Mouse (Mus musculus): ENCODE results near the gene Pim1. TPM values are rescaled to one million over a fixed set of nuclear protein-coding genes. Genes with fewer than 3 reads are reported as not detected.

Gene Pim1
- polyA plus RNA-seq, 1 experiment from 2014 or later, result 15.7 TPM

GRCm38 (mm10) chr17:29488978-29489970, 1.3 kb upstream of the Pim1 start:
- ATAC-seq (peak; percentile 4; the same call in 1 of the 2 replicates), DNase-seq (ENCODE audit: low spot score) (peak; percentile 69)
- 8% methylated on average over 30 of the region's 30 CpGs for WGBS
- Histone ChIP-seq H3K27ac (ENCODE audit: low read depth, low read length) (peak overlapping the region; percentile 95), H3K4me2 (ENCODE audit: low read length) (peak overlapping the region; percentile 67), H3K9me3 (replicated peaks; ENCODE audit: control insufficient read depth, low read length) (no peaks in the 10 kb centered on the region), H3K4me1 (ENCODE audit: control insufficient read depth, insufficient read depth, low read length) (peaks cover 11% of the 10 kb centered on the region), H3K36me3 (ENCODE audit: control insufficient read depth, insufficient read depth, low read length) (peaks cover 8% of the 10 kb centered on the region), H3K9ac (ENCODE audit: low read length) (peak overlapping the region; percentile 89), H3K27me3 (replicated peaks; ENCODE audit: control insufficient read depth, insufficient read depth, low read length) (no peaks in the 10 kb centered on the region), H3K4me3 (ENCODE audit: low read depth, low read length) (peak overlapping the region; percentile 87)

DNA sequence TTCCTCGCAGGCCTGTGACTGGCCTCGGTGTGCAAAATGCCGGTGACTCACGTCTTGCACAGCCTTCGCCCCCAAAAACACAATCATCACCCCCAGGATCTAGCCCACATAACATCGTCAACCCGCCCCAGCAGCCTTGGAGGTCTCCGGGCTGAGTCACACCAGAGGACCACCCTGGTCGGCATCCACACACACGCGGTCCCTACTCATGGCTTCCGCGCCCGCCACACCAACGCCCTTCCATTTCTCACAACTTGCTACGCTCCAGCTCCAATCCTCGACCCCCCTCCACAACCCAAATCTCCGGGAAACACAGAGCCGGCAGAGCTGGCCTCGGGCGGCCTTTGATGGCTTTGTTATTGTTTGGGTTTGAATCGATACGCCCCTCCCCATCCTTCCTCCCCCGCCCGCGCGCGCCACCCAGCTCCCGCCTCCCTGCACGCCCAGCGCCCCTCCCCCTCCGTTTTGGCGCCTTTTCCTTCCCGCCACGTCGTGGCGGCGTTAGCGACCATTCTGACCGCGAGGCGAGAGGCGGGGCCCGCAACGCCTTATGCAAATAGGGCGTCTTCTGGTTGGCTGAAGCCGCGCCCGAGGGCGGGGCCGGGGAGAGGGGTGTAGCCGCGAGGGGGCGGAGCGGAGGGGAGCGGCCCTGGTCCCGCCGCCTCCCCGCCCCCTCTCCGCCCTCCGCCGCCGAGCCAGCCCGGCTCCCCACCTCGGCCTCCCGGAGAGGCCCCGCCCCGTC, 411 bp upstream of the Pim1 start:
- ATAC-seq, result peak; percentile 92
- DNase-seq (ENCODE audit: low spot score), result peak; percentile 100
- peak overlapping the region; percentile 87 for H3K4me3 ChIP-seq (ENCODE audit: low read depth, low read length)
- H3K27ac ChIP-seq (ENCODE audit: low read depth, low read length), result peak overlapping the region; percentile 95
- peak overlapping the region; percentile 89 for H3K9ac ChIP-seq (ENCODE audit: low read length)
- peaks cover 14% of the 10 kb centered on the region for H3K36me3 ChIP-seq (ENCODE audit: control insufficient read depth, insufficient read depth, low read length)
- H3K4me1 ChIP-seq (ENCODE audit: control insufficient read depth, insufficient read depth, low read length), result peaks cover 11% of the 10 kb centered on the region
- peak overlapping the region; percentile 67 for H3K4me2 ChIP-seq (ENCODE audit: low read length)
- H3K9me3 ChIP-seq (replicated peaks; ENCODE audit: control insufficient read depth, low read length), result no peaks in the 10 kb centered on the region
- WGBS, result under 1% methylated on average over 53 of the region's 68 CpGs
- H3K27me3 ChIP-seq (replicated peaks; ENCODE audit: control insufficient read depth, insufficient read depth, low read length), result no peaks in the 10 kb centered on the region

GRCm38 (mm10) chr17:29491591-29492268, 1.2 kb downstream of the Pim1 start:
- peak overlapping the region; percentile 67 for H3K4me2 ChIP-seq (ENCODE audit: low read length)
- H3K36me3 ChIP-seq (ENCODE audit: control insufficient read depth, insufficient read depth, low read length), result peaks cover 14% of the 10 kb centered on the region
- ATAC-seq, result no peak
- peak overlapping the region; percentile 87 for H3K4me3 ChIP-seq (ENCODE audit: low read depth, low read length)
- no peaks in the 10 kb centered on the region for H3K27me3 ChIP-seq (replicated peaks; ENCODE audit: control insufficient read depth, insufficient read depth, low read length)
- H3K4me1 ChIP-seq (ENCODE audit: control insufficient read depth, insufficient read depth, low read length), result peaks cover 11% of the 10 kb centered on the region
- DNase-seq (ENCODE audit: low spot score), result peak; percentile 38
- 0 out of 2 replicates have a peak overlapping the region, but pooled peaks have one; percentile 89 for H3K27ac ChIP-seq (ENCODE audit: low read depth, low read length)
- WGBS, result under 1% methylated on average over 48 of the region's 48 CpGs
- H3K9ac ChIP-seq (ENCODE audit: low read length), result peak overlapping the region; percentile 84
- H3K9me3 ChIP-seq (replicated peaks; ENCODE audit: control insufficient read depth, low read length), result no peaks in the 10 kb centered on the region

DNA sequence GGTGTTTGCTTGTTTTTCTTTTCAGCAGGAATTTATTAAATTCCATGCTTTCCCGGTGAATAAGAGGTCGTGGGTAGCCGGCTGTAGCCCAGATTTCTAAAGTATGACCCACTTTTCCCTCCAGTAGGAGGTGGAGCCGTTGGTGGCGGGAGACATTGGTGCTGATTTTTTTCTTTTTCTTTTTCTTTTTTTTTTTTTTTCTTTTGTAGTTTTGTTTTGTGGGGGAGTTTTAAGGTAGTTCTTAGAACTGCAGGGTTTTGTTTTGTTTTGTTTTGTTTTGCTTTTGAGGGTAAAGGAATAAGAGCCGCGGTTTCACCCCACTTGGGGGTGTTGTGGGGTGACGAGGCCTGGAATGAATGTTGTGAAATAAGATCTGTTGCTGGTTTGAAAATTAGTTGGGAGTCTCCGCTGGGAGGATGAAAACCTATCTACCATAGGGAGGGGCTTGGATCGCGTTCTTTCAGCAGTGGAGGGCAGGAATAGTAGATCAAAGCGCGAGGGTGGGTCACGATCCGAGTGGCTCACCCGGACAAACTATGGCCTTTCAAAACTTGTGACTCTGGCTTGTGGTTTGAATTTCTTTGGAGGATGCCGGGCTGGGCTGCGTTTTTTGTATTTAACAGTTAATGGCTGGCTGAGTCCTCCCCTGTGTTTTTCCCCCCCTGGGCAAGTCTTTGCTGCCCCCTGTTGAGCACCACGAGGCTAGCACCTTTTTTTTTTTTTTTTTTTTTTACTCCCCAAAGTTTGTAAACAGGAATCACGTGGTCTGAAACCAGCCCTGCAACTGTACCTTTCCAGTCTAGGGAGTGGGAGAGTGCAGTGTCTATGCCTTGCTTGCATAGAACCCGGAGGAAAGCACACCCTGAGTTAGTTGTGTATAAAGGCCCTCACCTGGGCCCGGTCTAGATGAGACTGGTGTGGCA, 2.0 kb downstream of the Pim1 start:
- H3K9me3 ChIP-seq (replicated peaks; ENCODE audit: control insufficient read depth, low read length), result no peaks in the 10 kb centered on the region
- 0 out of 2 replicates have a peak overlapping the region, but pooled peaks have one; percentile 17 for H3K27ac ChIP-seq (ENCODE audit: low read depth, low read length)
- WGBS, result 2% methylated on average over 22 of the region's 22 CpGs
- H3K27me3 ChIP-seq (replicated peaks; ENCODE audit: control insufficient read depth, insufficient read depth, low read length), result no peaks in the 10 kb centered on the region
- ATAC-seq, result no peak
- H3K9ac ChIP-seq (ENCODE audit: low read length), result peak overlapping the region; percentile 84
- peak overlapping the region; percentile 87 for H3K4me3 ChIP-seq (ENCODE audit: low read depth, low read length)
- peak overlapping the region; percentile 67 for H3K4me2 ChIP-seq (ENCODE audit: low read length)
- peaks cover 11% of the 10 kb centered on the region for H3K4me1 ChIP-seq (ENCODE audit: control insufficient read depth, insufficient read depth, low read length)
- peak; percentile 76 for DNase-seq (ENCODE audit: low spot score)
- H3K36me3 ChIP-seq (ENCODE audit: control insufficient read depth, insufficient read depth, low read length), result peaks cover 14% of the 10 kb centered on the region

DNA sequence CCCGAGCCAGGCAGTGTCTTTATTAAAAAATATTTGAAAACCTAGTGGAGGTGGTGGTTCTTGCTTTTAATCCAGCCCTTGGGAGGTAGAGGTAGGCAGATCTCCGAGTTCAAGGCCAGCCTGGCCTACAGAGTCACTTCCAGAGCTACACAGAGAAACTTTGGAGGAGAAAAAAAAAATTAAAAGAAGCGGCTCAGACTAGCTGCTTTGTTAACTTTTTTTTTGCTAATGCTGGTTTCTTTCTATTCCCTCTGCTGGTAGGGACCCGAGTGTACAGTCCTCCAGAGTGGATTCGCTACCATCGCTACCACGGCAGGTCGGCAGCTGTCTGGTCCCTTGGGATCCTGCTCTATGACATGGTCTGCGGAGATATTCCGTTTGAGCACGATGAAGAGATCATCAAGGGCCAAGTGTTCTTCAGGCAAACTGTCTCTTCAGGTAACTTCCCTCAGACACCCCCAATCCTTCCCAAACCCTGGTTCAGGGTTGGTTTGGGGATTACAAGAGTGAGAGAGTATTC, 3.0 kb downstream of the Pim1 start:
- ATAC-seq (no peak), DNase-seq (ENCODE audit: low spot score) (no peak)
- no peaks in the 10 kb centered on the region for H3K27me3 ChIP-seq (replicated peaks; ENCODE audit: control insufficient read depth, insufficient read depth, low read length)
- peaks cover 10% of the 10 kb centered on the region for H3K4me1 ChIP-seq (ENCODE audit: control insufficient read depth, insufficient read depth, low read length)
- 84% methylated on average over 11 of the region's 11 CpGs for WGBS
- no peaks in the 10 kb centered on the region for H3K9me3 ChIP-seq (replicated peaks; ENCODE audit: control insufficient read depth, low read length)
- no peak overlapping the region for H3K4me3 ChIP-seq (ENCODE audit: low read depth, low read length)
- peaks cover 14% of the 10 kb centered on the region for H3K36me3 ChIP-seq (ENCODE audit: control insufficient read depth, insufficient read depth, low read length)
- peak overlapping the region; percentile 67 for H3K4me2 ChIP-seq (ENCODE audit: low read length)
- H3K27ac ChIP-seq (ENCODE audit: low read depth, low read length), result no peak overlapping the region
- 0 out of 2 replicates have a peak overlapping the region, but pooled peaks have one; percentile 13 for H3K9ac ChIP-seq (ENCODE audit: low read length)

GRCm38 (mm10) chr17:29494062-29494731, 3.6 kb downstream of the Pim1 start:
- ATAC-seq (no peak), DNase-seq (ENCODE audit: low spot score) (no peak)
- Histone ChIP-seq H3K27ac (ENCODE audit: low read depth, low read length) (no peak overlapping the region), H3K4me1 (ENCODE audit: control insufficient read depth, insufficient read depth, low read length) (peaks cover 3% of the 10 kb centered on the region), H3K36me3 (ENCODE audit: control insufficient read depth, insufficient read depth, low read length) (peaks cover 14% of the 10 kb centered on the region), H3K9ac (ENCODE audit: low read length) (no peak overlapping the region), H3K9me3 (replicated peaks; ENCODE audit: control insufficient read depth, low read length) (no peaks in the 10 kb centered on the region), H3K4me3 (ENCODE audit: low read depth, low read length) (no peak overlapping the region), H3K27me3 (replicated peaks; ENCODE audit: control insufficient read depth, insufficient read depth, low read length) (no peaks in the 10 kb centered on the region), H3K4me2 (ENCODE audit: low read length) (no peak overlapping the region)
- WGBS, result 83% methylated on average over 10 of the region's 10 CpGs

DNA sequence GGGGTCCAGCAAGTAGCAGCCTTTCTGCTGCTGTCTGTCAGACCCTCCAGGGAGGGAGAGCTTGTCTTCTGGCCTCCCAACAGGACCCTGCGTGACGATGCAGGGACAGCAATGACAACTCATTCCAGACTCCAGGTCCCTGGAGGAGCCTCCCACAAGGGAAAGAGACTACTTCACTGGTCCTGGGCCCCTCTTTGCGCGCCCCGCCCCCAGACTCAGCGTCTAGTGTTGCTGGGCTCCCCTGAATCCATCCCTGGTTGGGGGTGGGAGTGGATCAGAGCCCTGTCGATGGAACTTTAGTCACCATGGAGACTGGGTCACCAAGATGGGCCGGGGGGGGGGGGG, 4.2 kb downstream of the Pim1 start:
- H3K9ac ChIP-seq (ENCODE audit: low read length), result no peak overlapping the region
- H3K27me3 ChIP-seq (replicated peaks; ENCODE audit: control insufficient read depth, insufficient read depth, low read length), result no peaks in the 10 kb centered on the region
- peaks cover 2% of the 10 kb centered on the region for H3K4me1 ChIP-seq (ENCODE audit: control insufficient read depth, insufficient read depth, low read length)
- no peak for ATAC-seq
- no peak overlapping the region for H3K4me3 ChIP-seq (ENCODE audit: low read depth, low read length)
- H3K27ac ChIP-seq (ENCODE audit: low read depth, low read length), result no peak overlapping the region
- WGBS, result 70% methylated on average over 7 of the region's 8 CpGs
- peaks cover 14% of the 10 kb centered on the region for H3K36me3 ChIP-seq (ENCODE audit: control insufficient read depth, insufficient read depth, low read length)
- H3K4me2 ChIP-seq (ENCODE audit: low read length), result no peak overlapping the region
- DNase-seq (ENCODE audit: low spot score), result no peak
- no peaks in the 10 kb centered on the region for H3K9me3 ChIP-seq (replicated peaks; ENCODE audit: control insufficient read depth, low read length)

Data from forebrain, embryonic 14.5 days (tissue).